Mouse (Mus musculus) left cerebral cortex, postnatal 36 days (tissue): ENCODE data around the gene Stx4a. TPM values are rescaled to one million over a fixed set of nuclear protein-coding genes. Genes with fewer than 3 reads are reported as not detected.

Experiments
- DNase-seq, 2 experiments: peaks; one replicate each; pipeline ENCODE4 v3.0.0; 2021 to 2022; ENCODE audit warnings: low spot score in 2 of 2, mixed read lengths in 1 of 2
- intact Hi-C: fragments of 180-260 bp; cut with DNase I; formaldehyde crosslinking; loops from one replicate; pipeline ENCODE4 v1.15.1; 2025
- total RNA-seq, 2 experiments: library from RNA; stranded (reverse); gene quantifications; 2 replicates each; pipeline ENCODE4 v1.2.3; 2021

The Stx4a gene
- total RNA-seq, 2 experiments from 2014 or later = 74.6 to 76.0 TPM

- no peak for DNase-seq
- intact Hi-C loops = no loop called here
Measured at GRCm38 (mm10) chr7:127849973-127850875, 26.1 kb downstream of the Stx4a start.

GRCm38 (mm10) chr7:127850906-127851305, 26.8 kb downstream of the Stx4a start:
- intact Hi-C loops = no loop called here
- no peak for DNase-seq

GRCm38 (mm10) chr7:127858258-127858657, 34.2 kb downstream of the Stx4a start:
- intact Hi-C loops = no loop called here

GRCm38 (mm10) chr7:127866434-127866833, 42.3 kb downstream of the Stx4a start:
- intact Hi-C loops = no loop called here
- no peak for DNase-seq

More at GRCm38 (mm10) chr7:127858258-127858657, 34.2 kb downstream of the Stx4a start:
- DNase-seq = no peak

DNA sequence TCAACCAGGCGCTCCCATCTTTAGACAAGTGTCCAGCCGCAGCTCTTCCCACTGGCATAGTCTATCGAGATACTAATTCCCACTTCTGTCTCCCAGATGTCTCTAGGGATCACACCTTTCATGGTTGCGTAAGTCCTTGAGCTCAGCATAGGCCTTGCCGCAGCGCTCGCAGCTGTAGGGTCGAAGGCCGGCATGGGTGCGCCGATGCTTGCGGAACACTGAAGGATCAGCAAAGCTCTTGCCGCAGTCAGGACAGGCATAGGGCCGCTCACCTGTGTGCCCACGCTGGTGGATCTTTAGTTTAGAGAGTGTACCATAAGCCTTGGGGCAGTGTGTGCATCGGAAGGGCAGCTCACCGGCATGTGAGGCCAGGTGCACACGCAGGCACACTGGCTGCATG, 43.5 kb downstream of the Stx4a start:
- intact Hi-C loops = no loop called here
- DNase-seq = no peak

GRCm38 (mm10) chr7:127869149-127869810, 45.2 kb downstream of the Stx4a start:
- intact Hi-C loops = no loop called here
- peak; percentile 22 to 27 for DNase-seq

DNA sequence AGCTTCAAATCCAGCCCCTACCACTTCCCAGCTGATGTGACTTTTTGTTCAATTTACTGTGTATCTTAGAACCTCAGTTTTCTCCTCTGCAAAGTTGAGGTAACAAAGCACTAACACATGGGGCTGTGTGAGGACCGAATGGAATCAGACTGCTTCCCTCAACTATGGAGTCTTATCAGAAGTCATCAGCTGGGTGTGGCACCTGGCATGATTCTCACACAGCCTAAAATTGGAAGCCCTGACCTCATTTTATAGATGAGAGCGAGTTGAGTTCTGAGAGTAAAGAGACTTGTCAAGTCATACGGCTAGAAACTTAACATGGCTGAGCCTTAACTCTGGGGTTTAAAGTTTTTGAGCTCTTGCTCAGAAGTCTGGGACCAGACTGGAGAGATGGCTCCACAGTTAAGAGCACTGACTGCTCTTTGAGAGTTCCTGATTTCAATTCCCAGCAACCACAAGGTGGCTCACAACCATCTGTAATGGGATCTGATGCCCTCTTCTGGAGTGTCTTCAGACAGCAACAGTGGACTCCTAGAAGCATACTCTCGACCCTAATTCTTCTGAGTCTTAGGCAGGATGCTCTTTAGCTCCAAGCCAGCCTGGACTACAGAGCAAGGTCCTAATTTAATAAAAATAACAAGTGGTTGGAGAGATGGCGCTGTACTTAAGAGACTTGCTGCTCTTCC, 46.2 kb downstream of the Stx4a start:
- intact Hi-C loops = no loop called here
- DNase-seq = no peak

GRCm38 (mm10) chr7:127874812-127875626, 50.9 kb downstream of the Stx4a start:
- intact Hi-C loops = loop anchor here (1.0 kb wide), 1 partner anchor 34 kb away; no protein-coding TSS in a partner anchor
- no peak for DNase-seq

- peak; percentile 95 to 97 for DNase-seq
- intact Hi-C loops = loop anchor here (1.0 to 2.0 kb wide), 2 partner anchors 34 to 37 kb away; partner anchors contain the start of gene Kat8
Measured at GRCm38 (mm10) chr7:127875627-127876001, 51.5 kb downstream of the Stx4a start.

GRCm38 (mm10) chr7:127876041-127876466, 52.0 kb downstream of the Stx4a start, which contains the start of gene Zfp646:
Gene Zfp646, plus strand, starts transcription at chr7:127876221.
- intact Hi-C loops = loop anchor here (2.0 kb wide), 1 partner anchor 37 kb away; the partner anchor contains the start of gene Kat8
- peak in 1 of 2 experiments; percentile 78 for DNase-seq

DNA sequence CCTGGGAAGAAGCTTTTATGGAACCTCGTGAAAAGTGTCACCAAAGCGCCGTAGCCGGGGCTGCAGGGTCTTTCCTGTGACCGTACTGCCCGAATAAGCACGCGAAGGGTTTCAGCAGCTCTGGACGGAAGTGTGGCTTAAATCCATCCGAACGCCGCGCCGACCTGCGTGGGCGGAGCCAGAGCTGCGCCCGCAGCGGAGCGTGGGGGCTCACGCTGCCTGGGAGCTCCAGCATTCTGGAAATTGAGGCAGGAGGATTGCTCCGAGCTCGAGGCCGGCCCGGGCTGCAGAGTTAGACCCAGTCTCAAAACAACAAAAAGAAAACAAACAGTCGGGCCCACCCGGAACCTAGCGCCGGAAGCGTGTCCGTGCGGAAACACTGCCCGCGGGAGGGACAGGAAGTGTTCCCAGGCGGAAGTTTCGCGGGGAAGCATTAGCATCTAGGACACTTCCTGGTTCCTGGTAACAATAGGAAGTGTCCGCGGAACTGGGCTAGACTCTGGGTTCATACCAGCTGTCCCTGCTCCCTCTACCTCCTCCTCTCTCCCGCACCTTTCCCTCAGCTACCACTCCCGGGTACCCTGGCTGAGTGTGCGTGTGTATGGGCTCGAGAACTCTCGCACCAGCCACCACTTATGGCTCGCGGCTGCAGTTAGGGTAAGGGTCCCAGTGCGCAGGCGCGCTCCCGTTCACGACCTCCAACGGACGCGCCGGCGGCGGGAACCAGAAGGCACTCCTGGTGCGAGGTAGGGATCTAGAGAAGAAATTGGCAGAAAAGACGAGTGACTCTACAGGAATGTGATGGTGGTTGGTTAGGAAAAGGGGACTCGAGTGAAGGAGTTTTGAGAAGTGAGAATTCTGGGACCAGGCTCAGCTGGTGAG, 52.6 kb downstream of the Stx4a start, which contains the start of gene Zfp668:
Gene Zfp668, minus strand, starts transcription at position 362 of the 882 bp plus-strand sequence.
- intact Hi-C loops = loop anchor here (2.0 kb wide), 1 partner anchor 36 kb away; the partner anchor contains the start of gene Kat8
- DNase-seq = peak; percentile 88 to 90

- no peak for DNase-seq
- intact Hi-C loops = no loop called here
Measured at GRCm38 (mm10) chr7:127879301-127879700, 55.2 kb downstream of the Stx4a start.

GRCm38 (mm10) chr7:127880431-127880830, 56.3 kb downstream of the Stx4a start:
- no peak for DNase-seq
- intact Hi-C loops = no loop called here

DNA sequence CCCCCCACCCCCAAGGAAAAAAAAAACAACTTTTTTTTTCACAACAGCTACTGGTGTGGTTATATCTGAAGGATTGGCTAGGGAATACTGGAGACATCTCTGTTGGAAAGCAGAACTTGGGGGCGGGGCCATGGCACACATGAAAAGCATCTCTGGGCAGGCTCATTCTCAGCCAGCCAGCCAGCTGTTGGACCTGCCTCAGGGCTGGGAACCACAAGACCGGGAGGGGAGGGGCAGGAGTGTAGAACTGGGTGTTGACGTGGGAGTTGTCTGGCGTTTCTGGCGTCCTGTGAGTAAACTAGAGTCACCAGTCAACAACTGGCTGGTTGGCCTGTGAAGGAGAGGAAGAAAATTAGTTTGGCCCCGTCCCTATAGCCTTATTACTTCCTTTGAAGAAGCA, 61.9 kb downstream of the Stx4a start:
- intact Hi-C loops = no loop called here
- no peak for DNase-seq

- intact Hi-C loops = no loop called here
- no peak for DNase-seq
Measured at GRCm38 (mm10) chr7:127886551-127886950, 62.5 kb downstream of the Stx4a start.

GRCm38 (mm10) chr7:127887191-127887590, 63.1 kb downstream of the Stx4a start:
- DNase-seq = no peak
- intact Hi-C loops = no loop called here

GRCm38 (mm10) chr7:127887781-127888180, 63.7 kb downstream of the Stx4a start:
- no peak for DNase-seq
- intact Hi-C loops = no loop called here

DNA sequence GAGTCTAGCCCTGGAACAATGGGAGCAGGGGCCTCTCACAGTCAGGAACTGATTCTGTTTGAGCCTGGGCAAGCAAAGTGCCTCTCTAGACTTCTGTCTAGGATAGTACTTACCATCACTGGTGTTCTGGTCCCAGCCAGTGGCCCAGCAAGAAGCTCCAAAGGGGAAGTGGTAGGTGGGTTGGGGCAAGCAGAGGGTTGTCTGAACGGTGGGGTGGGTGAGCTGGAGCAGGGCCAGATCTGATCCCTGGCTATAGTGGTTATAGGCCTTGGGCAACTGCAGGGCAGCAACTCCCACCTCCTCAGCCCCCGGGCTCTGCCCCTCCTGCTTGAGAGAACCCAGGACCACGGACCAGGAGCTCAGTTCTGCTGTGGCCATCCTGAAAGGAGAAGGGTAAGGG, 64.7 kb downstream of the Stx4a start:
- intact Hi-C loops = no loop called here

More for the DNA sequence above, 64.7 kb downstream of the Stx4a start:
- DNase-seq = no peak
